Mouse (Mus musculus): ENCODE measurements at regions not wholly inside any gene's neighbourhood (a gene's known extent, or its start where the extent isn't known, plus 50 kb on each side); places are given as distances from the start of the nearest gene placed in this dataset.

DNA sequence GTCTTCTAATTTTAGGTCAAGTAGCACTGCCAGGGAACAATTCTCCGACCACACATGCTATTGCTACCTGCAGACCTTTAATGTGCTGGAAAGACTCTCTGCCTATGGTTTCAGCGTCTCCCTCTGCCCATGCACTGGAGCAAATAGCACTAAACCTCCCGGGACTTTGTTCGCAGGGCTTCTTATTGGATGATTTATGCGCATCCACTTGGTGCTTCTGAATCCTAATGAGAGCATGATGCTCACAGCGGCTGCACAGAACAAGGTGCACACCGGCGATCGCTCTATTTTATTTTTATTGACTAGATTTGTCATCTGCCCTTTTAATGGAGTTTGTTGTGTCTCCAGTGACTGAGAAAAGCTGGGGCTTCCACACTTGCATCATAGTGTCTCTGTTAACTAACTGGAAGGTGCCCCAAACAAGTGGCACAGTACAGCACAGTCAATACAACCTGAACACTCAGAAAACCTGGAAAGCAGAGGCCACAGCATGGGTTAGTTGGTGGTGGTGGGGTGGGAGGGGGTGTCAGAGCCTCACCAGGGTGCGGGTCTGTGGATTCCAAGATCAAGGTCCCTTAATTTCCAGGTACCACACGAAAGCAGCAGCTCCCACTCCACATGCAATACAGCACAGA, 359.7 kb upstream of the Lmcd1 start:
- TF ChIP-seq MAX (IDR thresholded peaks at IDR 0.05) (no peak), CTCF (IDR thresholded peaks at IDR 0.05; ENCODE audit: control insufficient read depth, insufficient read depth, insufficient read length) (no peak), USF1 (IDR thresholded peaks at IDR 0.05; ENCODE audit: low read depth) (no peak), FOSL1 (IDR thresholded peaks at IDR 0.05; ENCODE audit: insufficient read depth, low read length, poor library complexity, severe bottlenecking) (no peak)

Data from C2C12 (cell line).